Mouse (Mus musculus): Measurements from ENCODE around the gene Ntm.

Ntm gene

GRCm38 (mm10) chr9:29881614-29882013 lies 81.3 kb downstream of the Ntm start:
- DNase-seq: no peak

- DNase-seq: no peak
Observed at GRCm38 (mm10) chr9:29877583-29877982, 85.4 kb downstream of the Ntm start.

- DNase-seq: no peak
Observed at GRCm38 (mm10) chr9:29867746-29868145, 95.2 kb downstream of the Ntm start.

GRCm38 (mm10) chr9:29866824-29867223 lies 96.1 kb downstream of the Ntm start:
- DNase-seq: no peak

GRCm38 (mm10) chr9:29866101-29866500 lies 96.8 kb downstream of the Ntm start:
- DNase-seq: no peak

GRCm38 (mm10) chr9:29865502-29865901 lies 97.4 kb downstream of the Ntm start:
- DNase-seq: no peak

GRCm38 (mm10) chr9:29864886-29865285 lies 98.1 kb downstream of the Ntm start:
- DNase-seq: peak; percentile 29

GRCm38 (mm10) chr9:29862408-29862807 lies 100.5 kb downstream of the Ntm start:
- no peak for DNase-seq

- no peak for DNase-seq
Observed at GRCm38 (mm10) chr9:29859256-29860048, 103.5 kb downstream of the Ntm start.

GRCm38 (mm10) chr9:29848735-29849455 lies 114.0 kb downstream of the Ntm start:
- no peak for DNase-seq

- no peak for DNase-seq
Observed at GRCm38 (mm10) chr9:29837344-29837743, 125.6 kb downstream of the Ntm start.

GRCm38 (mm10) chr9:29834911-29835310 lies 128.0 kb downstream of the Ntm start:
- DNase-seq: peak; percentile 37

- no peak for DNase-seq
Observed at GRCm38 (mm10) chr9:29833781-29834180, 129.2 kb downstream of the Ntm start.

GRCm38 (mm10) chr9:29827240-29827660 lies 135.7 kb downstream of the Ntm start:
- no peak for DNase-seq

GRCm38 (mm10) chr9:29825236-29825635 lies 137.7 kb downstream of the Ntm start:
- DNase-seq: no peak

- DNase-seq: no peak
Observed at GRCm38 (mm10) chr9:29823716-29824115, 139.2 kb downstream of the Ntm start.

GRCm38 (mm10) chr9:29812685-29813084 lies 150.3 kb downstream of the Ntm start:
- no peak for DNase-seq

- no peak for DNase-seq
Observed at GRCm38 (mm10) chr9:29806790-29807189, 156.2 kb downstream of the Ntm start.

GRCm38 (mm10) chr9:29804483-29804882 lies 158.5 kb downstream of the Ntm start:
- no peak for DNase-seq

- no peak for DNase-seq
Observed at GRCm38 (mm10) chr9:29803738-29804285, 159.1 kb downstream of the Ntm start.

- DNase-seq: peak; percentile 28
Observed at GRCm38 (mm10) chr9:29802990-29803737, 159.8 kb downstream of the Ntm start.

GRCm38 (mm10) chr9:29802071-29802705 lies 160.8 kb downstream of the Ntm start:
- DNase-seq: peak; percentile 29

GRCm38 (mm10) chr9:29796281-29796680 lies 166.7 kb downstream of the Ntm start:
- DNase-seq: no peak

All from right cerebral cortex, postnatal 14 days (tissue).